Mouse (Mus musculus) hindbrain, embryonic 13.5 days (tissue): ENCODE measurements around the gene AU018091. TPM values are rescaled to one million over a fixed set of nuclear protein-coding genes. Genes with fewer than 3 reads are reported as not detected.

Experiments
- ATAC-seq: fragments of 200-750 bp; cut with Nextera tagmentation; 2 replicates; pipeline ENCODE4 v1.8.0; 2017; ENCODE audit warnings: moderate TSS enrichment; ENCODE audit not compliant: low FRiP score
- H3K27ac ChIP-seq: fragments of 300-500 bp; sonication (generic); 2 replicates; pipeline ENCODE4 v1.5.1; 2015; ENCODE audit warnings: inconsistent platforms, mild to moderate bottlenecking, moderate library complexity
- H3K27me3 ChIP-seq: fragments of 300-500 bp; sonication (generic); 2 replicates; pipeline ENCODE4 v1.6.1; 2015; ENCODE audit warnings: mild to moderate bottlenecking, inconsistent platforms
- H3K36me3 ChIP-seq: fragments of 300-500 bp; sonication (generic); 2 replicates; pipeline ENCODE4 v1.6.1; 2015; ENCODE audit warnings: mild to moderate bottlenecking, inconsistent platforms
- H3K4me1 ChIP-seq: fragments of 300-500 bp; sonication (generic); replicated peaks from 2 replicates; pipeline ENCODE4 v1.6.1; 2015; ENCODE audit warnings: inconsistent platforms
- H3K4me2 ChIP-seq: fragments of 300-500 bp; sonication (generic); 2 replicates; pipeline ENCODE4 v1.6.1; 2015; ENCODE audit warnings: inconsistent platforms, mild to moderate bottlenecking, moderate library complexity
- H3K4me3 ChIP-seq: fragments of 300-500 bp; sonication (generic); 2 replicates; pipeline ENCODE4 v1.5.1; 2015; ENCODE audit warnings: mild to moderate bottlenecking, inconsistent platforms
- H3K9ac ChIP-seq: fragments of 300-500 bp; sonication (generic); 2 replicates; pipeline ENCODE4 v1.6.1; 2015; ENCODE audit warnings: mild to moderate bottlenecking, inconsistent platforms
- H3K9me3 ChIP-seq: fragments of 300-500 bp; sonication (generic); 2 replicates; pipeline ENCODE4 v1.6.1; 2016; ENCODE audit warnings: inconsistent platforms
- WGBS: fragments of 180-500 bp; shearing (Covaris S2); methylation state at CpG from one replicate; pipeline ENCODE4 v1.1.7; 2015; 5-methylcytosine and 5-hydroxymethylcytosine counted together
- polyA plus RNA-seq: library from polyadenylated mRNA; unstranded; fragments of >200 nt; fragmentation: Nextera tagmentation; extraction: Ambion mirVana; gene quantifications from 2 replicates; pipeline ENCODE4 v1.2.1, GENCODE M21; 2015

AU018091 gene
- polyA plus RNA-seq, result not detected in 2 replicates

- 83% methylated on average over 3 of the region's 3 CpGs for WGBS
- H3K36me3 ChIP-seq, result no peaks in the 10 kb centered on the region
- no peaks in the 10 kb centered on the region for H3K9me3 ChIP-seq
- H3K4me2 ChIP-seq, result no peak within 1 kb of the TSS
- no peaks in the 10 kb centered on the region for H3K4me1 ChIP-seq
- ATAC-seq, result no peak
- H3K27ac ChIP-seq, result no peak within 1 kb of the TSS
- H3K27me3 ChIP-seq, result no peaks in the 10 kb centered on the region
- H3K9ac ChIP-seq, result no peak within 1 kb of the TSS
- H3K4me3 ChIP-seq, result no peak within 1 kb of the TSS
These were observed at the start of gene AU018091 for GRCm38 (mm10) chr7:3168925-3169324. TSS of gene AU018091 (minus strand) at chr7:3169203.

- Histone ChIP-seq H3K4me3 (no peak overlapping the region), H3K4me1 (no peaks in the 10 kb centered on the region), H3K36me3 (no peaks in the 10 kb centered on the region), H3K27ac (no peak overlapping the region), H3K4me2 (no peak overlapping the region), H3K9ac (no peak overlapping the region), H3K9me3 (no peaks in the 10 kb centered on the region), H3K27me3 (peaks cover 36% of the 10 kb centered on the region)
- ATAC-seq, result no peak
- 15% methylated on average over 10 of the region's 10 CpGs for WGBS
These were observed 48.6 kb upstream of the AU018091 start for GRCm38 (mm10) chr7:3217546-3218056.

GRCm38 (mm10) chr7:3216331-3216730 is 47.3 kb upstream of the AU018091 start:
- 92% methylated on average over 2 of the region's 3 CpGs for WGBS

GRCm38 (mm10) chr7:3213557-3213956 is 44.6 kb upstream of the AU018091 start:
- Histone ChIP-seq H3K27ac (no peak overlapping the region), H3K27me3 (peaks cover 13% of the 10 kb centered on the region), H3K4me2 (no peak overlapping the region), H3K4me1 (no peaks in the 10 kb centered on the region), H3K36me3 (no peaks in the 10 kb centered on the region), H3K9me3 (no peaks in the 10 kb centered on the region), H3K9ac (no peak overlapping the region), H3K4me3 (no peak overlapping the region)
- 14% methylated on average over 3 of the region's 3 CpGs for WGBS
- no peak for ATAC-seq

More at GRCm38 (mm10) chr7:3216331-3216730, 47.3 kb upstream of the AU018091 start:
- Histone ChIP-seq H3K27ac (no peak overlapping the region), H3K9me3 (no peaks in the 10 kb centered on the region), H3K27me3 (peaks cover 34% of the 10 kb centered on the region), H3K4me1 (no peaks in the 10 kb centered on the region), H3K9ac (no peak overlapping the region), H3K4me2 (no peak overlapping the region), H3K36me3 (no peaks in the 10 kb centered on the region), H3K4me3 (no peak overlapping the region)
- ATAC-seq, result no peak

GRCm38 (mm10) chr7:3213156-3213555 is 44.2 kb upstream of the AU018091 start:
- H3K9ac ChIP-seq, result no peak overlapping the region
- no peaks in the 10 kb centered on the region for H3K9me3 ChIP-seq
- H3K4me2 ChIP-seq, result no peak overlapping the region
- H3K27me3 ChIP-seq, result peaks cover 9% of the 10 kb centered on the region
- no peaks in the 10 kb centered on the region for H3K36me3 ChIP-seq
- H3K4me3 ChIP-seq, result no peak overlapping the region
- no peaks in the 10 kb centered on the region for H3K4me1 ChIP-seq
- no peak overlapping the region for H3K27ac ChIP-seq
- ATAC-seq, result no peak
- 32% methylated on average over 1 of the region's 1 CpGs for whole genome bisulfite sequencing

GRCm38 (mm10) chr7:3212002-3212790 is 43.2 kb upstream of the AU018091 start:
- Histone ChIP-seq H3K9ac (no peak overlapping the region), H3K36me3 (no peaks in the 10 kb centered on the region), H3K4me2 (no peak overlapping the region), H3K9me3 (no peaks in the 10 kb centered on the region), H3K27me3 (0 out of 2 replicates have a peak, but pooled peaks cover under 1% of the 10 kb centered on the region), H3K4me1 (no peaks in the 10 kb centered on the region), H3K4me3 (no peak overlapping the region), H3K27ac (no peak overlapping the region)
- WGBS, result 42% methylated on average over 12 of the region's 12 CpGs
- no peak for ATAC-seq

- ATAC-seq, result no peak
- H3K4me3 ChIP-seq, result no peak overlapping the region
- H3K4me1 ChIP-seq, result no peaks in the 10 kb centered on the region
- no peak overlapping the region for H3K9ac ChIP-seq
- H3K36me3 ChIP-seq, result no peaks in the 10 kb centered on the region
- no peaks in the 10 kb centered on the region for H3K9me3 ChIP-seq
- H3K27ac ChIP-seq, result no peak overlapping the region
- WGBS, result 76% methylated on average over 8 of the region's 8 CpGs
- H3K4me2 ChIP-seq, result no peak overlapping the region
- H3K27me3 ChIP-seq, result 0 out of 2 replicates have a peak, but pooled peaks cover 8% of the 10 kb centered on the region
These were observed 42.5 kb upstream of the AU018091 start for GRCm38 (mm10) chr7:3211518-3211917.

- 50% methylated on average over 6 of the region's 6 CpGs for WGBS
- ATAC-seq, result no peak
- H3K9ac ChIP-seq, result no peak overlapping the region
These were observed 41.6 kb upstream of the AU018091 start for GRCm38 (mm10) chr7:3210605-3211004.

GRCm38 (mm10) chr7:3206520-3206919 is 37.5 kb upstream of the AU018091 start:
- Histone ChIP-seq H3K9me3 (no peaks in the 10 kb centered on the region), H3K27ac (no peak overlapping the region), H3K9ac (no peak overlapping the region), H3K4me3 (no peak overlapping the region), H3K36me3 (no peaks in the 10 kb centered on the region), H3K27me3 (0 out of 2 replicates have a peak, but pooled peaks cover 10% of the 10 kb centered on the region), H3K4me1 (no peaks in the 10 kb centered on the region), H3K4me2 (no peak overlapping the region)
- WGBS, result 14% methylated on average over 4 of the region's 4 CpGs
- ATAC-seq, result no peak

More at GRCm38 (mm10) chr7:3210605-3211004, 41.6 kb upstream of the AU018091 start:
- Histone ChIP-seq H3K4me1 (no peaks in the 10 kb centered on the region), H3K4me3 (no peak overlapping the region), H3K27me3 (0 out of 2 replicates have a peak, but pooled peaks cover 10% of the 10 kb centered on the region), H3K36me3 (no peaks in the 10 kb centered on the region), H3K27ac (no peak overlapping the region), H3K9me3 (no peaks in the 10 kb centered on the region), H3K4me2 (no peak overlapping the region)

- no peak overlapping the region for H3K4me2 ChIP-seq
- 0 out of 2 replicates have a peak, but pooled peaks cover 10% of the 10 kb centered on the region for H3K27me3 ChIP-seq
- no peak for ATAC-seq
- 84% methylated on average over 4 of the region's 4 CpGs for WGBS
- H3K36me3 ChIP-seq, result no peaks in the 10 kb centered on the region
- H3K9me3 ChIP-seq, result no peaks in the 10 kb centered on the region
- no peak overlapping the region for H3K27ac ChIP-seq
- no peak overlapping the region for H3K9ac ChIP-seq
- H3K4me1 ChIP-seq, result no peaks in the 10 kb centered on the region
- H3K4me3 ChIP-seq, result no peak overlapping the region
These were observed 35.6 kb upstream of the AU018091 start for GRCm38 (mm10) chr7:3204628-3205027.

- 24% methylated on average over 3 of the region's 3 CpGs for WGBS
- ATAC-seq, result no peak
- no peak overlapping the region for H3K4me3 ChIP-seq
These were observed 34.9 kb upstream of the AU018091 start for GRCm38 (mm10) chr7:3203890-3204289.

GRCm38 (mm10) chr7:3201134-3201705 is 32.2 kb upstream of the AU018091 start:
- H3K4me1 ChIP-seq, result no peaks in the 10 kb centered on the region
- no peak overlapping the region for H3K4me2 ChIP-seq
- no peak overlapping the region for H3K27ac ChIP-seq
- H3K36me3 ChIP-seq, result no peaks in the 10 kb centered on the region
- H3K9ac ChIP-seq, result no peak overlapping the region
- H3K9me3 ChIP-seq, result no peaks in the 10 kb centered on the region
- no peak overlapping the region for H3K4me3 ChIP-seq
- no peaks in the 10 kb centered on the region for H3K27me3 ChIP-seq
- ATAC-seq, result no peak
- 47% methylated on average over 12 of the region's 12 CpGs for WGBS

More at GRCm38 (mm10) chr7:3203890-3204289, 34.9 kb upstream of the AU018091 start:
- 0 out of 2 replicates have a peak, but pooled peaks cover 10% of the 10 kb centered on the region for H3K27me3 ChIP-seq
- H3K36me3 ChIP-seq, result no peaks in the 10 kb centered on the region
- no peak overlapping the region for H3K27ac ChIP-seq
- no peak overlapping the region for H3K4me2 ChIP-seq
- H3K4me1 ChIP-seq, result no peaks in the 10 kb centered on the region
- H3K9me3 ChIP-seq, result no peaks in the 10 kb centered on the region
- H3K9ac ChIP-seq, result no peak overlapping the region
